Mouse (Mus musculus) megakaryocyte, embryonic 14.5 days (primary cell): ENCODE data around the gene Cd44.

Experiments used
- FLI1 ChIP-seq: IDR thresholded peaks from 2 replicates; pipeline ENCODE4 v1.6.1; 2012; ENCODE audit warnings: low read length, inconsistent platforms, mixed read lengths
- GATA1 ChIP-seq: IDR thresholded peaks from 3 replicates; pipeline ENCODE4 v1.6.1; 2012; ENCODE audit warnings: mixed read lengths, low read length, inconsistent platforms, borderline replicate concordance

DNA sequence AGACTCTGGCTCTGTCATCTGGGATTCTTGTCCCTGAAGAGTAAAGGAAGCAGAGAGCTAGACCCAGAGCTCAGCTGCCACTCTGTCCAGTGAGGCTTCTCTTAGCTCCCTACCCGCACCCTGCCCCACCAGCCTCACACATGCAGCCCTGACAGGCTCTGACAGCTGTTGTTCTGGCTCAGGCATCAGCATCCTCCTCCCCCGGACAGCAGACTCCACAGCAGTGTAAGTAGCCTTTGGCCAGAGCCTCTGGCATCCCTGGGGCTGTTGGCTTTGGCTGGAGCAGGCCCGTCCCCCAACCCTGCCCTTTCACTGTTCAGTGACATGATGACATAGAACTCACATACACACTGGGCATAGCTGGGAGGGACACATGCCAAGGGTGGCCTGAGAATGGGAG, 35.4 kb upstream of the Cd44 start:
- TF ChIP-seq GATA1: no peak
- no peak for TF ChIP-seq FLI1
